Mouse (Mus musculus) bone marrow macrophage, adult 2 months (primary cell): ENCODE measurements around the gene Myo16.

Source experiments
- CTCF ChIP-seq: IDR thresholded peaks from 2 replicates; pipeline ENCODE4 v1.5.1; 2012; ENCODE audit warnings: low read depth, mild to moderate bottlenecking, low read length, moderate library complexity
- POLR2A ChIP-seq: IDR thresholded peaks from 2 replicates; pipeline ENCODE4 v1.6.1; 2012; ENCODE audit warnings: mild to moderate bottlenecking, low read depth, low read length, borderline replicate concordance

GRCm38 (mm10) chr8:10586956-10587744 is 433.4 kb downstream of the Myo16 start:
- TF ChIP-seq CTCF (no peak), POLR2A (no peak)
